Mouse (Mus musculus) hindbrain, embryonic 14.5 days (tissue): ENCODE results near the gene Igsf9. TPM values are rescaled to one million over a fixed set of nuclear protein-coding genes. Genes with fewer than 3 reads are reported as not detected.

ENCODE experiments used
- ATAC-seq: fragments of 200-750 bp; cut with Nextera tagmentation; 2 replicates; pipeline ENCODE4 v1.8.0; 2017; ENCODE audit warnings: moderate number of reproducible peaks, mild to moderate bottlenecking, moderate TSS enrichment, moderate library complexity; ENCODE audit not compliant: low FRiP score
- DNase-seq: peaks from one replicate; pipeline ENCODE4 v3.0.0-alpha.2; 2015; ENCODE audit warnings: low spot score
- H3K27ac ChIP-seq: fragments of 300-500 bp; sonication (generic); 2 replicates; pipeline ENCODE4 v1.5.1; 2014; ENCODE audit warnings: mild to moderate bottlenecking, moderate library complexity
- H3K27me3 ChIP-seq: fragments of 300-500 bp; sonication (generic); 2 replicates; pipeline ENCODE4 v1.6.1; 2014; ENCODE audit warnings: mild to moderate bottlenecking, low read length, mixed read lengths; ENCODE audit not compliant: control insufficient read depth, insufficient read depth
- H3K36me3 ChIP-seq: fragments of 300-500 bp; sonication (generic); replicated peaks from 2 replicates; pipeline ENCODE4 v1.6.1; 2014; ENCODE audit not compliant: control insufficient read depth, insufficient read depth
- H3K4me1 ChIP-seq: fragments of 300-500 bp; sonication (generic); replicated peaks from 2 replicates; pipeline ENCODE4 v1.6.1; 2014; ENCODE audit warnings: antibody characterized with exemption, low read length, mixed read lengths; ENCODE audit not compliant: control insufficient read depth, insufficient read depth
- H3K4me2 ChIP-seq: fragments of 300-500 bp; sonication (generic); replicated peaks from 2 replicates; pipeline ENCODE4 v1.6.1; 2014; ENCODE audit warnings: mild to moderate bottlenecking, moderate library complexity
- H3K4me3 ChIP-seq: fragments of 300-500 bp; sonication (generic); replicated peaks from 2 replicates; pipeline ENCODE4 v1.5.1; 2014; ENCODE audit warnings: mild to moderate bottlenecking, low read length
- H3K9ac ChIP-seq: fragments of 300-500 bp; sonication (generic); 2 replicates; pipeline ENCODE4 v1.6.1; 2014
- H3K9me3 ChIP-seq: fragments of 300-500 bp; sonication (generic); 2 replicates; pipeline ENCODE4 v1.6.1; 2016; ENCODE audit warnings: low read length; ENCODE audit not compliant: control insufficient read depth
- WGBS: fragments of 180-500 bp; shearing (Covaris S2); extraction: QIAGEN DNeasy Blood & Tissue Kit; methylation state at CpG from one replicate; pipeline ENCODE4 v1.1.7; 2014; 5-methylcytosine and 5-hydroxymethylcytosine counted together
- polyA plus RNA-seq: library from polyadenylated mRNA; unstranded; fragments of >200 nt; fragmentation: Nextera tagmentation; extraction: Ambion mirVana; gene quantifications from 2 replicates; pipeline ENCODE4 v1.2.1, GENCODE M21; 2014

Igsf9 gene
- polyA plus RNA-seq, 1 experiment from 2014 or later, result 28.5 TPM

- no peak for ATAC-seq
- Histone ChIP-seq H3K4me1 (peaks cover 26% of the 10 kb centered on the region), H3K27ac (no peak overlapping the region), H3K36me3 (no peaks in the 10 kb centered on the region), H3K4me3 (no peak overlapping the region), H3K9ac (no peak overlapping the region), H3K4me2 (no peak overlapping the region), H3K27me3 (no peaks in the 10 kb centered on the region), H3K9me3 (no peaks in the 10 kb centered on the region)
- WGBS, result 95% methylated on average over 4 of the region's 4 CpGs
- no peak for DNase-seq
These were observed 1.2 kb upstream of the Igsf9 start for GRCm38 (mm10) chr1:172480376-172480775.

- ATAC-seq, result 0 out of 2 replicates have a peak, but pooled peaks have one; percentile 3
These were observed 477 bp upstream of the Igsf9 start for GRCm38 (mm10) chr1:172481111-172481510.

GRCm38 (mm10) chr1:172482518-172483360, 1.2 kb downstream of the Igsf9 start:
- H3K4me3 ChIP-seq, result peak overlapping the region; percentile 68
- H3K4me1 ChIP-seq, result peaks cover 48% of the 10 kb centered on the region
- peak overlapping the region; percentile 51 for H3K27ac ChIP-seq
- no peaks in the 10 kb centered on the region for H3K27me3 ChIP-seq
- peak overlapping the region; percentile 70 for H3K9ac ChIP-seq
- peak overlapping the region; percentile 77 for H3K4me2 ChIP-seq
- no peaks in the 10 kb centered on the region for H3K9me3 ChIP-seq
- H3K36me3 ChIP-seq, result no peaks in the 10 kb centered on the region
- no peak for DNase-seq
- ATAC-seq, result peak; percentile 1; the same call in 1 of the 2 replicates
- WGBS, result under 1% methylated on average over 12 of the region's 12 CpGs

More at GRCm38 (mm10) chr1:172481111-172481510, 477 bp upstream of the Igsf9 start:
- Histone ChIP-seq H3K4me3 (peak overlapping the region; percentile 68; the same call in 1 of the 2 replicates), H3K9me3 (no peaks in the 10 kb centered on the region), H3K36me3 (no peaks in the 10 kb centered on the region), H3K9ac (no peak overlapping the region; the same call in 1 of the 2 replicates), H3K27me3 (no peaks in the 10 kb centered on the region), H3K4me1 (peaks cover 34% of the 10 kb centered on the region), H3K27ac (no peak overlapping the region), H3K4me2 (peak overlapping the region; percentile 77)
- DNase-seq, result no peak
- 18% methylated on average over 13 of the region's 13 CpGs for WGBS

GRCm38 (mm10) chr1:172483361-172483660, 1.7 kb downstream of the Igsf9 start:
- Histone ChIP-seq H3K27ac (peak overlapping the region; percentile 51; the same call in 1 of the 2 replicates), H3K4me3 (peak overlapping the region; percentile 68), H3K4me2 (peak overlapping the region; percentile 77), H3K27me3 (no peaks in the 10 kb centered on the region), H3K9me3 (no peaks in the 10 kb centered on the region), H3K4me1 (peaks cover 48% of the 10 kb centered on the region), H3K9ac (peak overlapping the region; percentile 70), H3K36me3 (no peaks in the 10 kb centered on the region)
- no peak for ATAC-seq
- DNase-seq, result no peak
- WGBS, result 14% methylated on average over 4 of the region's 4 CpGs

GRCm38 (mm10) chr1:172484236-172484635, 2.6 kb downstream of the Igsf9 start:
- WGBS, result 26% methylated on average over 11 of the region's 11 CpGs
- ATAC-seq (no peak), DNase-seq (no peak)
- Histone ChIP-seq H3K27me3 (no peaks in the 10 kb centered on the region), H3K9me3 (no peaks in the 10 kb centered on the region), H3K4me1 (peaks cover 48% of the 10 kb centered on the region), H3K27ac (no peak overlapping the region), H3K4me3 (peak overlapping the region; percentile 68), H3K4me2 (peak overlapping the region; percentile 77), H3K9ac (peak overlapping the region; percentile 70), H3K36me3 (no peaks in the 10 kb centered on the region)

- 54% methylated on average over 13 of the region's 13 CpGs for WGBS
- Histone ChIP-seq H3K4me1 (peaks cover 48% of the 10 kb centered on the region), H3K9ac (peak overlapping the region; percentile 70)
These were observed 3.1 kb downstream of the Igsf9 start for GRCm38 (mm10) chr1:172484671-172485070.

GRCm38 (mm10) chr1:172485821-172486220, 4.2 kb downstream of the Igsf9 start:
- no peak for DNase-seq
- H3K4me2 ChIP-seq, result peak overlapping the region; percentile 77
- WGBS, result 11% methylated on average over 6 of the region's 6 CpGs

More at GRCm38 (mm10) chr1:172484671-172485070, 3.1 kb downstream of the Igsf9 start:
- no peak for ATAC-seq
- Histone ChIP-seq H3K27ac (no peak overlapping the region), H3K27me3 (no peaks in the 10 kb centered on the region), H3K36me3 (peaks cover 3% of the 10 kb centered on the region; the same call in 1 of the 2 replicates), H3K4me2 (peak overlapping the region; percentile 77), H3K4me3 (peak overlapping the region; percentile 68), H3K9me3 (no peaks in the 10 kb centered on the region)
- DNase-seq, result no peak

GRCm38 (mm10) chr1:172486236-172486635, 4.6 kb downstream of the Igsf9 start:
- no peak for ATAC-seq

More at GRCm38 (mm10) chr1:172485821-172486220, 4.2 kb downstream of the Igsf9 start:
- Histone ChIP-seq H3K27ac (no peak overlapping the region), H3K4me1 (peaks cover 52% of the 10 kb centered on the region), H3K4me3 (peak overlapping the region; percentile 13), H3K9me3 (no peaks in the 10 kb centered on the region), H3K36me3 (peaks cover 4% of the 10 kb centered on the region; the same call in 1 of the 2 replicates), H3K9ac (peak overlapping the region; percentile 39), H3K27me3 (no peaks in the 10 kb centered on the region)
- ATAC-seq, result no peak

GRCm38 (mm10) chr1:172486651-172487050, 5.1 kb downstream of the Igsf9 start:
- H3K9me3 ChIP-seq, result no peaks in the 10 kb centered on the region
- ATAC-seq (no peak), DNase-seq (no peak)
- peak overlapping the region; percentile 13 for H3K4me3 ChIP-seq
- whole genome bisulfite sequencing, result 31% methylated on average over 5 of the region's 5 CpGs
- peaks cover 52% of the 10 kb centered on the region for H3K4me1 ChIP-seq
- H3K27ac ChIP-seq, result no peak overlapping the region
- peak overlapping the region; percentile 39 for H3K9ac ChIP-seq
- H3K27me3 ChIP-seq, result no peaks in the 10 kb centered on the region
- peak overlapping the region; percentile 77 for H3K4me2 ChIP-seq
- H3K36me3 ChIP-seq, result peaks cover 7% of the 10 kb centered on the region; the same call in 1 of the 2 replicates

More at GRCm38 (mm10) chr1:172486236-172486635, 4.6 kb downstream of the Igsf9 start:
- Histone ChIP-seq H3K4me3 (peak overlapping the region; percentile 13), H3K4me2 (peak overlapping the region; percentile 77), H3K36me3 (peaks cover 6% of the 10 kb centered on the region; the same call in 1 of the 2 replicates), H3K27me3 (no peaks in the 10 kb centered on the region), H3K9ac (peak overlapping the region; percentile 39), H3K4me1 (peaks cover 52% of the 10 kb centered on the region), H3K27ac (no peak overlapping the region), H3K9me3 (no peaks in the 10 kb centered on the region)
- DNase-seq, result no peak
- 3% methylated on average over 4 of the region's 4 CpGs for WGBS
